ENCODE assay signal across 9 mouse cellular contexts in the genomic region with DNA sequence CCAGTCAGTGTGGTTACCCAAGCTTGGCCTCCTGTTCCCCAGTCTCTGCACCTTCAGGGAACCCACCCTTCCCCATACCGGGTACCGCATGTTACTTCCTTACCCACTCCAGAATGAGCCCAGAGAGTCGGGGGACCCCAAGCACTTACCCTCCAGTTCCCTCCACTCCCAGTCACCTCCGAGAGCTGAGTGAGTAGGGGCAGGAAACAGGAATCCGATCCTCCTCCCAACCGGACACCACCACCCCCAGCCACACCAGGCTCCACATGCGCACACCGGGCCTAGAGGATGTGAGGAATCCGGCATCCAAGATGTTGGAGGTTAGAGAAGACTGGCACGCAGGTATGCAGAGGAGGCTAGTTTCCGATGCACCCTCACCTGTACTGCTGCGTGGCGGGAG. TPM values are rescaled to one million over a fixed set of nuclear protein-coding genes. Genes with fewer than 3 reads are reported as not detected.
A peak's percentile ranks its signal among the peaks of the same experiment; 100 is the strongest.
DNase-seq lines count a peak whose midpoint lies in the region; ATAC-seq and TF ChIP-seq lines count a peak whose summit lies in the region.
"Had no signal": no experiment of that assay in that cellular context is flagged by ENCODE, and none has a peak within 500 bp of the region (broad histone marks: within the 10 kb centered on the region; RNA-seq: fewer than 3 reads in every experiment).

No protein-coding gene starts in this region.

- ATAC-seq in granulocyte monocyte progenitor cell, adult 5-6 weeks (replicated peaks; ENCODE audit: poor library complexity, severe bottlenecking) = 0 out of 2 replicates have a peak, but pooled peaks have one; percentile 13
- ATAC-seq in intestine, embryonic 15.5 days = no peak
- peak; percentile 76 for ATAC-seq in lung, embryonic 16.5 days (ENCODE audit: low read depth)
- no peak for ATAC-seq in CD4-positive, CD25-positive, alpha-beta regulatory T cell, adult 4 months

- H3K36me3 ChIP-seq in intestine, embryonic 15.5 days = no peaks in the 10 kb centered on the region
- H3K36me3 ChIP-seq in lung, embryonic 16.5 days (ENCODE audit: control insufficient read depth, insufficient read depth, low read length) = no peaks in the 10 kb centered on the region
- no peaks in the 10 kb centered on the region for H3K36me3 ChIP-seq in thymus, adult 2 months (ENCODE audit: control insufficient read depth, insufficient read depth, low read length)

- H3K4me2 ChIP-seq in intestine, embryonic 15.5 days (replicated peaks) = no peak overlapping the region
- peak overlapping the region; percentile 74 for H3K4me2 ChIP-seq in lung, embryonic 16.5 days (ENCODE audit: low read depth, low read length)

- no peak for TF ChIP-seq POLR2A in cerebellum, adult 2 months (IDR thresholded peaks at IDR 0.05; ENCODE audit: borderline replicate concordance, insufficient read depth, low read length)
- no peak for TF ChIP-seq POLR2A in thymus, adult 2 months (IDR thresholded peaks at IDR 0.05; ENCODE audit: control insufficient read depth, extremely low read depth, insufficient read depth, low read length, poor library complexity)

- H3K9ac ChIP-seq in intestine, embryonic 15.5 days = no peak overlapping the region
- peak overlapping the region; percentile 51 for H3K9ac ChIP-seq in lung, embryonic 16.5 days (ENCODE audit: low read length)

- no peak overlapping the region for H3K27ac ChIP-seq in cerebellum, adult 2 months (ENCODE audit: insufficient read depth, low read length)
- H3K27ac ChIP-seq in intestine, embryonic 15.5 days = no peak overlapping the region
- peak overlapping the region; percentile 89 for H3K27ac ChIP-seq in lung, embryonic 16.5 days (ENCODE audit: low read length)
- H3K27ac ChIP-seq in thymus, adult 2 months (ENCODE audit: control insufficient read depth, insufficient read depth, low read length) = no peak overlapping the region

- no peaks in the 10 kb centered on the region for H3K27me3 ChIP-seq in cerebellum, adult 2 months (ENCODE audit: control insufficient read depth, insufficient read depth, low read length)
- peaks cover 26% of the 10 kb centered on the region for H3K27me3 ChIP-seq in intestine, embryonic 15.5 days (replicated peaks)
- peaks cover 33% of the 10 kb centered on the region for H3K27me3 ChIP-seq in lung, embryonic 16.5 days (ENCODE audit: control insufficient read depth, insufficient read depth, low read depth, low read length)
- H3K27me3 ChIP-seq in thymus, adult 2 months (ENCODE audit: control insufficient read depth, insufficient read depth, low read length) = no peaks in the 10 kb centered on the region

- H3K9me3 ChIP-seq in intestine, embryonic 15.5 days = no peaks in the 10 kb centered on the region
- H3K9me3 ChIP-seq in lung, embryonic 16.5 days (ENCODE audit: control insufficient read depth, low read length) = no peaks in the 10 kb centered on the region

- TF ChIP-seq CTCF in cerebellum, adult 2 months (IDR thresholded peaks at IDR 0.05; ENCODE audit: borderline replicate concordance, insufficient read depth, low read depth, low read length) = no peak
- no peak for TF ChIP-seq CTCF in thymus, adult 2 months (IDR thresholded peaks at IDR 0.05; ENCODE audit: borderline replicate concordance, control insufficient read depth, extremely low read depth, insufficient read depth, low read length, poor library complexity)

- peak overlapping the region; percentile 4 for H3K4me3 ChIP-seq in cerebellum, adult 2 months (replicated peaks; ENCODE audit: insufficient read depth, low read depth, low read length)
- H3K4me3 ChIP-seq in intestine, embryonic 15.5 days (replicated peaks) = 0 out of 2 replicates have a peak overlapping the region, but pooled peaks have one; percentile 10
- H3K4me3 ChIP-seq in lung, embryonic 16.5 days (ENCODE audit: low read length) = peak overlapping the region; percentile 48
- no peak overlapping the region for H3K4me3 ChIP-seq in thymus, adult 2 months (ENCODE audit: control insufficient read depth, insufficient read depth, low read length)

- 52% methylated on average over 13 of the region's 13 CpGs for WGBS in cerebellum, adult 2 months
- WGBS in intestine, embryonic 15.5 days = 43% methylated on average over 13 of the region's 13 CpGs
- WGBS in lung, embryonic 16.5 days = 27% methylated on average over 13 of the region's 13 CpGs
- 85% methylated on average over 13 of the region's 13 CpGs for WGBS in thymus, adult 2 months

- H3K4me1 ChIP-seq in cerebellum, adult 2 months (ENCODE audit: control insufficient read depth, insufficient read depth, low read length) = peaks cover 3% of the 10 kb centered on the region; the same call in 1 of the 2 replicates
- H3K4me1 ChIP-seq in intestine, embryonic 15.5 days (replicated peaks) = peaks cover 7% of the 10 kb centered on the region; the same call in 1 of the 2 replicates
- peaks cover 12% of the 10 kb centered on the region for H3K4me1 ChIP-seq in lung, embryonic 16.5 days (replicated peaks; ENCODE audit: control insufficient read depth, insufficient read depth, low read length)
- peaks cover 15% of the 10 kb centered on the region for H3K4me1 ChIP-seq in thymus, adult 2 months (replicated peaks; ENCODE audit: control insufficient read depth, insufficient read depth, low read length)

- DNase-seq in cerebellum, adult 2 months = no peak
- no peak for DNase-seq in cerebellum, postnatal 10 days
- no peak for DNase-seq in thymus, adult 2 months
- no peak for DNase-seq in ovary, postnatal 14 days (ENCODE audit: low spot score)

RNA-seq across cellular contexts. Expression of a gene that starts 0.6 kb away (rescaled TPM):
- 33.0 and 34.7 TPM in 2 replicates for polyA plus RNA-seq in cerebellum, adult 2 months (2012; rRNA removed)
- total RNA-seq in granulocyte monocyte progenitor cell, adult 5-6 weeks (2014; fragmentation: Nextera tagmentation) = 0.30 TPM in 1 of 2 replicates, not detected in the other
- total RNA-seq in granulocyte monocyte progenitor cell, adult 5-6 weeks (2017) = 0.04 and 0.05 TPM in 2 replicates
- polyA plus RNA-seq in intestine, embryonic 15.5 days (2015; fragmentation: Nextera tagmentation; extraction: Ambion mirVana) = 8.1 and 8.6 TPM in 2 replicates
- polyA plus RNA-seq in lung, embryonic 16.5 days (2015; fragmentation: Nextera tagmentation; extraction: Ambion mirVana) = 28.3 and 28.9 TPM in 2 replicates
- 8.5 and 14.9 TPM in 2 replicates for polyA plus RNA-seq in thymus, adult 2 months (2012; rRNA removed)
- under 1 TPM; 0.16 to 0.19 TPM for polyA plus RNA-seq in CD4-positive, CD25-positive, alpha-beta regulatory T cell, adult 4 months (2017; shearing (Covaris generic))

RNA-seq across cellular contexts. Expression of a gene that starts 11.2 kb away (rescaled TPM):
- 11.5 and 12.1 TPM in 2 replicates for polyA plus RNA-seq in cerebellum, adult 2 months (2012; rRNA removed)
- total RNA-seq in granulocyte monocyte progenitor cell, adult 5-6 weeks (2014; fragmentation: Nextera tagmentation) = 3.5 and 5.6 TPM in 2 replicates
- total RNA-seq in granulocyte monocyte progenitor cell, adult 5-6 weeks (2017) = 0.47 and 1.1 TPM in 2 replicates
- polyA plus RNA-seq in intestine, embryonic 15.5 days (2015; fragmentation: Nextera tagmentation; extraction: Ambion mirVana) = 2.7 and 2.8 TPM in 2 replicates
- 2.9 and 3.3 TPM in 2 replicates for polyA plus RNA-seq in lung, embryonic 16.5 days (2015; fragmentation: Nextera tagmentation; extraction: Ambion mirVana)
- 27.1 and 27.6 TPM in 2 replicates for polyA plus RNA-seq in thymus, adult 2 months (2012; rRNA removed)
- 10 to 100 TPM in 1 of 2 experiments, 1 to 10 TPM in 1; 5.0 to 10.7 TPM for polyA plus RNA-seq in CD4-positive, CD25-positive, alpha-beta regulatory T cell, adult 4 months (2017; shearing (Covaris generic))

RNA-seq across cellular contexts. Expression of a gene that starts 18.3 kb away (rescaled TPM):
- polyA plus RNA-seq in cerebellum, adult 2 months (2012; rRNA removed) = 54.4 and 55.5 TPM in 2 replicates
- total RNA-seq in granulocyte monocyte progenitor cell, adult 5-6 weeks (2014; fragmentation: Nextera tagmentation) = 87.2 and 120 TPM in 2 replicates
- total RNA-seq in granulocyte monocyte progenitor cell, adult 5-6 weeks (2017) = 47.6 and 56.5 TPM in 2 replicates
- 61.4 and 62.2 TPM in 2 replicates for polyA plus RNA-seq in intestine, embryonic 15.5 days (2015; fragmentation: Nextera tagmentation; extraction: Ambion mirVana)
- 36.7 and 40.3 TPM in 2 replicates for polyA plus RNA-seq in lung, embryonic 16.5 days (2015; fragmentation: Nextera tagmentation; extraction: Ambion mirVana)
- 22.0 and 28.0 TPM in 2 replicates for polyA plus RNA-seq in thymus, adult 2 months (2012; rRNA removed)
- 10 to 100 TPM; 36.9 to 71.7 TPM for polyA plus RNA-seq in CD4-positive, CD25-positive, alpha-beta regulatory T cell, adult 4 months (2017; shearing (Covaris generic))

RNA-seq across cellular contexts. Expression of a gene that starts 29.8 kb away (rescaled TPM):
- 1.0 and 1.1 TPM in 2 replicates for polyA plus RNA-seq in cerebellum, adult 2 months (2012; rRNA removed)
- not detected in 2 replicates for total RNA-seq in granulocyte monocyte progenitor cell, adult 5-6 weeks (2014; fragmentation: Nextera tagmentation)
- total RNA-seq in granulocyte monocyte progenitor cell, adult 5-6 weeks (2017) = not detected in 2 replicates
- not detected in 2 replicates for polyA plus RNA-seq in intestine, embryonic 15.5 days (2015; fragmentation: Nextera tagmentation; extraction: Ambion mirVana)
- polyA plus RNA-seq in lung, embryonic 16.5 days (2015; fragmentation: Nextera tagmentation; extraction: Ambion mirVana) = not detected in 2 replicates
- polyA plus RNA-seq in thymus, adult 2 months (2012; rRNA removed) = 0.24 TPM in 1 of 2 replicates, not detected in the other
- polyA plus RNA-seq in CD4-positive, CD25-positive, alpha-beta regulatory T cell, adult 4 months (2017; shearing (Covaris generic)) = not detected
- polyA plus RNA-seq: C2C12 had no signal

RNA-seq across cellular contexts. Expression of a gene that starts 51.6 kb away (rescaled TPM):
- polyA plus RNA-seq in cerebellum, adult 2 months (2012; rRNA removed) = 23.1 and 23.2 TPM in 2 replicates
- total RNA-seq in granulocyte monocyte progenitor cell, adult 5-6 weeks (2014; fragmentation: Nextera tagmentation) = 47.3 and 48.4 TPM in 2 replicates
- 45.5 and 56.2 TPM in 2 replicates for total RNA-seq in granulocyte monocyte progenitor cell, adult 5-6 weeks (2017)
- polyA plus RNA-seq in intestine, embryonic 15.5 days (2015; fragmentation: Nextera tagmentation; extraction: Ambion mirVana) = 29.7 and 32.1 TPM in 2 replicates
- 26.2 and 27.0 TPM in 2 replicates for polyA plus RNA-seq in lung, embryonic 16.5 days (2015; fragmentation: Nextera tagmentation; extraction: Ambion mirVana)
- polyA plus RNA-seq in thymus, adult 2 months (2012; rRNA removed) = 28.5 and 43.0 TPM in 2 replicates
- 10 to 100 TPM; 20.2 to 33.9 TPM for polyA plus RNA-seq in CD4-positive, CD25-positive, alpha-beta regulatory T cell, adult 4 months (2017; shearing (Covaris generic))

Comparison
In these comparisons a context has a peak if more than half of its experiments do, and no peak if none do; other contexts are left out.
1. ATAC-seq: peak in granulocyte monocyte progenitor cell, adult 5-6 weeks (single experiment) and lung, embryonic 16.5 days (single experiment); none in intestine, embryonic 15.5 days (single experiment) and CD4-positive, CD25-positive, alpha-beta regulatory T cell, adult 4 months (single experiment).